Mouse (Mus musculus) ES-Bruce4 (cell line): ENCODE measurements around the gene Tbc1d14. TPM values are rescaled to one million over a fixed set of nuclear protein-coding genes. Genes with fewer than 3 reads are reported as not detected.

Source experiments
- H3K27ac ChIP-seq: 2 replicates; pipeline ENCODE4 v1.5.1; 2012; ENCODE audit warnings: low read length, inconsistent platforms; ENCODE audit not compliant: insufficient read depth
- H3K27me3 ChIP-seq: 2 replicates; pipeline ENCODE4 v1.6.1; 2012; ENCODE audit warnings: mild to moderate bottlenecking, low read length, inconsistent platforms; ENCODE audit not compliant: control insufficient read depth, poor library complexity, insufficient read depth, severe bottlenecking
- H3K36me3 ChIP-seq: 2 replicates; pipeline ENCODE4 v1.6.1; 2012; ENCODE audit warnings: inconsistent platforms, mild to moderate bottlenecking, low read length, moderate library complexity; ENCODE audit not compliant: control insufficient read depth, poor library complexity, insufficient read depth, severe bottlenecking
- H3K4me1 ChIP-seq: one replicate; pipeline ENCODE4 v1.8.1; 2011; ENCODE audit warnings: low read length; ENCODE audit not compliant: control insufficient read depth, insufficient read depth
- H3K4me3 ChIP-seq: 2 replicates; pipeline ENCODE4 v1.5.1; 2011; ENCODE audit warnings: low read depth, mild to moderate bottlenecking, low read length
- H3K9ac ChIP-seq: 2 replicates; pipeline ENCODE4 v1.6.1; 2012; ENCODE audit warnings: low read depth, mild to moderate bottlenecking, inconsistent platforms; ENCODE audit not compliant: poor library complexity, severe bottlenecking
- H3K9me3 ChIP-seq: replicated peaks from 2 replicates; pipeline ENCODE4 v1.6.1; 2012; ENCODE audit warnings: mild to moderate bottlenecking, low read length, inconsistent platforms; ENCODE audit not compliant: control insufficient read depth, poor library complexity, insufficient read depth, severe bottlenecking
- CTCF ChIP-seq: IDR thresholded peaks from one replicate; pipeline ENCODE4 v1.8.1; 2011; ENCODE audit warnings: low read depth, low read length
- EP300 ChIP-seq: IDR thresholded peaks from 2 replicates; pipeline ENCODE4 v1.6.1; 2011; ENCODE audit warnings: low read depth, low read length; ENCODE audit not compliant: insufficient read depth
- POLR2A ChIP-seq: IDR thresholded peaks from one replicate; pipeline ENCODE4 v1.8.1; 2011; ENCODE audit warnings: low read length; ENCODE audit not compliant: insufficient read depth
- polyA plus RNA-seq: library from polyadenylated mRNA; stranded (reverse); fragments of >200 nt; gene quantifications from 2 replicates; pipeline ENCODE4 v1.2.4, GENCODE M21; 2011; ENCODE audit warnings: low read depth; ENCODE audit not compliant: missing spikeins, insufficient read depth, insufficient read length

The Tbc1d14 gene
- polyA plus RNA-seq, 1 experiment: 28.8 TPM

GRCm38 (mm10) chr5:36568118-36568517, 25.0 kb downstream of the Tbc1d14 start:
- Histone ChIP-seq H3K4me3 (no peak overlapping the region), H3K27ac (no peak overlapping the region), H3K9me3 (no peaks in the 10 kb centered on the region), H3K4me1 (peaks cover 2% of the 10 kb centered on the region), H3K27me3 (no peaks in the 10 kb centered on the region), H3K36me3 (no peaks in the 10 kb centered on the region), H3K9ac (no peak overlapping the region)
- TF ChIP-seq EP300 (no peak), CTCF (no peak), POLR2A (no peak)

GRCm38 (mm10) chr5:36567627-36568026, 25.4 kb downstream of the Tbc1d14 start:
- no peak overlapping the region for H3K9ac ChIP-seq
- H3K36me3 ChIP-seq: no peaks in the 10 kb centered on the region
- no peak overlapping the region for H3K27ac ChIP-seq
- TF ChIP-seq CTCF: no peak
- no peak for TF ChIP-seq POLR2A
- TF ChIP-seq EP300: no peak
- H3K4me1 ChIP-seq: peaks cover 6% of the 10 kb centered on the region
- no peaks in the 10 kb centered on the region for H3K9me3 ChIP-seq
- no peak overlapping the region for H3K4me3 ChIP-seq
- no peaks in the 10 kb centered on the region for H3K27me3 ChIP-seq

- Histone ChIP-seq H3K4me3 (no peak overlapping the region), H3K9me3 (no peaks in the 10 kb centered on the region), H3K4me1 (peaks cover 7% of the 10 kb centered on the region), H3K9ac (no peak overlapping the region), H3K36me3 (no peaks in the 10 kb centered on the region), H3K27me3 (no peaks in the 10 kb centered on the region), H3K27ac (no peak overlapping the region)
- no peak for TF ChIP-seq EP300
- no peak for TF ChIP-seq POLR2A
- no peak for TF ChIP-seq CTCF
These were observed 28.5 kb downstream of the Tbc1d14 start for GRCm38 (mm10) chr5:36564530-36564929.

- no peaks in the 10 kb centered on the region for H3K36me3 ChIP-seq
- H3K27me3 ChIP-seq: no peaks in the 10 kb centered on the region
- H3K9ac ChIP-seq: no peak overlapping the region
- no peak for TF ChIP-seq POLR2A
- TF ChIP-seq CTCF: no peak
- no peak for TF ChIP-seq EP300
- H3K9me3 ChIP-seq: no peaks in the 10 kb centered on the region
- no peak overlapping the region for H3K27ac ChIP-seq
- H3K4me3 ChIP-seq: no peak overlapping the region
- peaks cover 7% of the 10 kb centered on the region for H3K4me1 ChIP-seq
These were observed 29.3 kb downstream of the Tbc1d14 start for GRCm38 (mm10) chr5:36563741-36564140.

- H3K4me1 ChIP-seq: peaks cover 7% of the 10 kb centered on the region
- no peaks in the 10 kb centered on the region for H3K27me3 ChIP-seq
- no peak overlapping the region for H3K9ac ChIP-seq
These were observed 30.2 kb downstream of the Tbc1d14 start for GRCm38 (mm10) chr5:36562791-36563445.

GRCm38 (mm10) chr5:36561509-36561908, 31.6 kb downstream of the Tbc1d14 start:
- Histone ChIP-seq H3K4me3 (no peak overlapping the region), H3K27ac (no peak overlapping the region), H3K9ac (no peak overlapping the region), H3K4me1 (peaks cover 9% of the 10 kb centered on the region), H3K27me3 (no peaks in the 10 kb centered on the region), H3K9me3 (no peaks in the 10 kb centered on the region), H3K36me3 (no peaks in the 10 kb centered on the region)
- TF ChIP-seq POLR2A (no peak), EP300 (no peak), CTCF (no peak)

More at GRCm38 (mm10) chr5:36562791-36563445, 30.2 kb downstream of the Tbc1d14 start:
- Histone ChIP-seq H3K9me3 (no peaks in the 10 kb centered on the region), H3K27ac (no peak overlapping the region), H3K36me3 (no peaks in the 10 kb centered on the region), H3K4me3 (no peak overlapping the region)
- TF ChIP-seq EP300: no peak
- TF ChIP-seq POLR2A: no peak
- no peak for TF ChIP-seq CTCF
